Mouse (Mus musculus) liver, embryonic 12.5 days (tissue): Measurements from ENCODE around the gene Dnase1l3. TPM values are rescaled to one million over a fixed set of nuclear protein-coding genes. Genes with fewer than 3 reads are reported as not detected.

ENCODE experiments used
- ATAC-seq: fragments of 200-750 bp; cut with Nextera tagmentation; 2 replicates; pipeline ENCODE4 v1.8.0; 2017; ENCODE audit warnings: moderate number of reproducible peaks, mild to moderate bottlenecking, moderate library complexity
- H3K27ac ChIP-seq: fragments of 300-500 bp; sonication (generic); 2 replicates; pipeline ENCODE4 v1.5.1; 2016; ENCODE audit warnings: mild to moderate bottlenecking
- H3K27me3 ChIP-seq: fragments of 300-500 bp; sonication (generic); replicated peaks from 2 replicates; pipeline ENCODE4 v1.6.1; 2016; ENCODE audit warnings: mild to moderate bottlenecking, moderate library complexity
- H3K36me3 ChIP-seq: fragments of 300-500 bp; sonication (generic); 2 replicates; pipeline ENCODE4 v1.6.1; 2016; ENCODE audit warnings: mild to moderate bottlenecking, moderate library complexity
- H3K4me1 ChIP-seq: fragments of 300-500 bp; sonication (generic); 2 replicates; pipeline ENCODE4 v1.6.1; 2016
- H3K4me2 ChIP-seq: fragments of 300-500 bp; sonication (generic); 2 replicates; pipeline ENCODE4 v1.6.1; 2016; ENCODE audit warnings: mild to moderate bottlenecking, moderate library complexity
- H3K4me3 ChIP-seq: fragments of 300-500 bp; sonication (generic); 2 replicates; pipeline ENCODE4 v1.5.1; 2016; ENCODE audit warnings: mild to moderate bottlenecking, moderate library complexity
- H3K9ac ChIP-seq: fragments of 300-500 bp; sonication (generic); 2 replicates; pipeline ENCODE4 v1.6.1; 2016; ENCODE audit warnings: mild to moderate bottlenecking, moderate library complexity
- H3K9me3 ChIP-seq: fragments of 300-500 bp; sonication (generic); replicated peaks from 2 replicates; pipeline ENCODE4 v1.6.1; 2016; ENCODE audit warnings: mild to moderate bottlenecking, moderate library complexity
- WGBS: fragments of 180-500 bp; shearing (Covaris S2); methylation state at CpG from one replicate; pipeline ENCODE4 v1.1.7; 2016; ENCODE audit not compliant: insufficient replicate concordance; 5-methylcytosine and 5-hydroxymethylcytosine counted together
- polyA plus RNA-seq: library from polyadenylated mRNA; unstranded; fragments of >200 nt; fragmentation: Nextera tagmentation; extraction: Ambion mirVana; gene quantifications from 2 replicates; pipeline ENCODE4 v1.2.1, GENCODE M21; 2016

Gene Dnase1l3
- polyA plus RNA-seq, 1 experiment from 2014 or later: 0.79 TPM

DNA sequence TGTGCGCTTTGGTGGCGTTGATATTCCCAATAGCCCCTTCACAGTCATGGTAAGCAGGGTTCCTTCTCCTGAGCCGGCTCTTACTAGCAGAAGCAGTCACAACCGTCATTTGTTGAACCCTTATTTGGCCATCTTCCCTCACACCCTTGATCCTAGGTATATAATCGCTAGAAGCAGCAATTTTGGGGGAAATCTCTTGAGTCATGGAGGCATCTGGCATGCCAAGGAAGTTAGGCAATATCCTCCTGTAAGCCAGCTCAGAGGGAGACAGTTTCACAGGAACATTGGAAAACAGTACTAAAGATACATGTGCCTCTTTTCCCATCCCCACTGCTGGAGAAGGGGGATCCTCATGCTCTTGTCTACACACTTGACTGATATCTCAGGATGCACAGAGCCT is 75.1 kb downstream of the Dnase1l3 start:
- peaks cover 5% of the 10 kb centered on the region for H3K4me1 ChIP-seq
- H3K9me3 ChIP-seq: no peaks in the 10 kb centered on the region
- no peaks in the 10 kb centered on the region for H3K27me3 ChIP-seq
- H3K36me3 ChIP-seq: peaks cover 73% of the 10 kb centered on the region
- no peak overlapping the region for H3K9ac ChIP-seq
- no peak overlapping the region for H3K4me3 ChIP-seq
- 56% methylated on average over 5 of the region's 5 CpGs for WGBS
- H3K4me2 ChIP-seq: no peak overlapping the region
- no peak for ATAC-seq
- no peak overlapping the region for H3K27ac ChIP-seq

DNA sequence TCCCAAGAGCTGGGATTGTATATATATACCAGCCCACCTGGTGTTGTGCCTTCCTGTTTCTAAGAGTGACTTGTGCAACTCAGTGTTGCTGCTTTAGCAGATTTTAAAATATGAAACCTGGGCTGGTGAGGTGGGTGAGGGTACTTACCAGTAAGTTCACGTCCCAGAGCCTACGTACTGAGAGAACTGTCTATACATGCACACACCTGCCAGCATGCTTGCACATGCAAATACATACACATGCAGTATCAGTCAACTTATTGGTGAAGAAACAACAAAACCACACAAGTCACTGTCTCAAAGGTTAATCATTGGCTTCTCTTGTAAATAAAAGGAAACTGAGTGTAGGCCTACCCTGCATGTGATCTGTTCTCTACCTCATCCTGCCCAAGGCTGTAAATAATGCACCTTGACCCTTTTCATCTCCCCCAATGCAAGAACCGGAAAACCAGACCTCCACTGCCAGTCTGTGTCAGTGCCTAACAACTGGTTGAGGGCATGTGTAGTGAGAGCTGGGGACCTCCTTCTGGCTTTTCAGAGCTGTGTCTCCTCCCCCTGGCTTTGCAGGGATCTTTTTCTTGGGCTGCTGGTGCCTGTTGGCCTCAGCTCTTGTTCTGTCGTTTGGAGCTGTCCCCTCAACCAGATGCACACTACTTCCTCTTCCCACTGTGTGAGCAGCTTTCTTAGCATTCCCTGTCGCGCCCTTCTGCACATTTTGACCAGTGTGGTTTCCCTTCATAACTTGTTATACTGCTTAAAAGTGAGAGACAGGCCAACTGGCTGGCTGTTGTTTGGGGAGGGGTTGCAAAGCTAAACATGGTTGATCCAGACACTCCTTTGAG is 76.0 kb downstream of the Dnase1l3 start:
- ATAC-seq: 0 out of 2 replicates have a peak, but pooled peaks have one; percentile 20
- no peaks in the 10 kb centered on the region for H3K27me3 ChIP-seq
- H3K9ac ChIP-seq: no peak overlapping the region
- no peak overlapping the region for H3K4me3 ChIP-seq
- H3K4me1 ChIP-seq: peaks cover 11% of the 10 kb centered on the region
- 59% methylated on average over 6 of the region's 6 CpGs for WGBS
- H3K4me2 ChIP-seq: no peak overlapping the region
- H3K36me3 ChIP-seq: peaks cover 64% of the 10 kb centered on the region
- peak overlapping the region; percentile 28; the same call in 1 of the 2 replicates for H3K27ac ChIP-seq
- no peaks in the 10 kb centered on the region for H3K9me3 ChIP-seq

Other genes starting within 250 kb of the Dnase1l3 start
- gene Gm26661, start 203.0 kb downstream of the Dnase1l3 start, polyA plus RNA-seq: not detected in 2 replicates
- gene Flnb, start 176.6 kb downstream of the Dnase1l3 start, polyA plus RNA-seq: 7.4 and 8.7 TPM in 2 replicates
- gene Gm45521, start 37.3 kb downstream of the Dnase1l3 start, polyA plus RNA-seq: not detected in 2 replicates
- gene Abhd6, start 8.3 kb upstream of the Dnase1l3 start, polyA plus RNA-seq: 8.2 and 10.6 TPM in 2 replicates
- gene Rpp14, start 85.8 kb upstream of the Dnase1l3 start, polyA plus RNA-seq: 41.7 and 45.2 TPM in 2 replicates
- 11.9 and 13.3 TPM in 2 replicates for gene Pxk, start 103.6 kb upstream of the Dnase1l3 start, polyA plus RNA-seq
- gene Pdhb, start 178.5 kb upstream of the Dnase1l3 start, polyA plus RNA-seq: 138 and 139 TPM in 2 replicates
- gene Kctd6, start 219.6 kb upstream of the Dnase1l3 start, polyA plus RNA-seq: 7.8 and 8.6 TPM in 2 replicates